Mouse (Mus musculus) CD4-positive, CD25-positive, alpha-beta regulatory T cell, adult 4 months (primary cell): ENCODE data around the gene Iqsec1. TPM values are rescaled to one million over a fixed set of nuclear protein-coding genes. Genes with fewer than 3 reads are reported as not detected.
"Not testable (repeated sequence)": the region's sequence is repeated elsewhere in the genome, so short reads cannot be mapped to it uniquely, and the experiment has no call there.

ENCODE experiments used
- ATAC-seq: one replicate; pipeline ENCODE4 v1.8.0; 2017
- polyA plus RNA-seq, 2 experiments: library from polyadenylated mRNA; unstranded; fragments of 100-300 nt; shearing (Covaris generic); gene quantifications; one replicate each; pipeline ENCODE4 v1.2.1; 2017

Iqsec1 gene
- polyA plus RNA-seq, 2 experiments from 2014 or later = 6.6 to 8.9 TPM

GRCm38 (mm10) chr6:90650634-90651033 lies 337.9 kb downstream of the Iqsec1 start:
- ATAC-seq = no peak

GRCm38 (mm10) chr6:90649279-90649678 lies 339.2 kb downstream of the Iqsec1 start:
- no peak for ATAC-seq

- ATAC-seq = no peak
Observed at GRCm38 (mm10) chr6:90648391-90648790, 340.1 kb downstream of the Iqsec1 start.

GRCm38 (mm10) chr6:90644965-90645364 lies 343.5 kb downstream of the Iqsec1 start:
- ATAC-seq = no peak

DNA sequence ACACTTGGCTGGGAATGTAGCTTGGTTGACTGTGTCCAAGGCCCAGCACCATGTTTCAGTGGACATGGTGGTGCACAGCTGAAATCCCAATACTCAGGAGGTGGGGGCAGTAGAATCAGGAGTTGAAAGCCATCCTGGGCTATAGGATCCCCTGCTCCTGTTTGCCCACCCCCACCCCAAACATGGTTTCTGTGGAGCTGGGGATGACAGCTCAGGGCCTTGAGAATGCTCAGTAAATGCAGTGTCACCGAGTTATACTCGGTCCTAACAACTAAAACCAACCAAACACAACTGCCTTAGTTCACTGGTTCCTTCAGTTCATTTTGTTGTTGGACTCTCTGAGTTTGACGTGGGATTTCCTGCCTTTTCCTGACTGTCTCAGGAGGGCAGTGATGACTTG lies 345.4 kb downstream of the Iqsec1 start:
- no peak for ATAC-seq

GRCm38 (mm10) chr6:90635611-90636010 lies 352.9 kb downstream of the Iqsec1 start:
- ATAC-seq = no peak

GRCm38 (mm10) chr6:90635081-90635480 lies 353.4 kb downstream of the Iqsec1 start:
- no peak for ATAC-seq

GRCm38 (mm10) chr6:90632526-90632925 lies 356.0 kb downstream of the Iqsec1 start:
- ATAC-seq = not testable (repeated sequence)

DNA sequence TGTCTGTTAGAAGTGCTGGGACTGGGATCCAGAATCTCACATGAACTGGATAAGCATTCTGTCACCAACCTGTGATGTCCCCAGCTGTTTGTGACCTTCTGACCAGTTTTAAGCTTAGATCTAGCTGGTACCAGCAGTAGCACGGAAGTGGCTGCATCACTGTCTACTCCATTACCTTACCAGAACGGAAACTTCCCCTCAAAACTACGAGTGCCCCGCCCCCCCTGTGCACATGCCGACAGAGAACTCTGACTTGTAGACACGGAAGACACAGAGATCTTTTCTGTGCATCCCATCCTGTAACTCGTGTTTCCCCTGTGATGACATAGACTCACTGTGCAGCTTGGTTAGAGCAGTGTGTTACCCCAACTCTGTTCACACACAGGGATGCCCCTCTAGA lies 358.1 kb downstream of the Iqsec1 start:
- ATAC-seq = peak; percentile 74

- peak; percentile 67 for ATAC-seq
Observed at GRCm38 (mm10) chr6:90629506-90629905, 359.0 kb downstream of the Iqsec1 start.

DNA sequence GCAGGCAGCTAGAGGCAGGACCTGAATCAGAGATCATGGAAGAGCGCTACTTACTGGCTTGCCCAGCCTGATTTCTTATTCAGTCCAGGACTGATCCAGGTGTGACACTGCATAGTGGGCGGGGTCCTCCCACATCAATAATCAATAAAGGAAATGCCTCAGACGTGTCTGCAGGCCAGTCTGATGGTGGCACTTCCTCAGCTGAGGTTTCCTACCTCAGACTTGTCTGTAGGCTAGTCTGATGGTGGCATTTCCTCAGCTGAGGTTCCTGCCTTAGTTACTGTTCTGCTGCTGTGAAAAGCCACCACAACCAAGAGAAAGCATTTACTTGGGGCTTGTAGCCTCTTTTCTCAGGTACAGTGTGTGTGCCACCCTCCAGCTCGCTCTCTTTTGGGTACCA lies 360.9 kb downstream of the Iqsec1 start:
- peak; percentile 44 for ATAC-seq

DNA sequence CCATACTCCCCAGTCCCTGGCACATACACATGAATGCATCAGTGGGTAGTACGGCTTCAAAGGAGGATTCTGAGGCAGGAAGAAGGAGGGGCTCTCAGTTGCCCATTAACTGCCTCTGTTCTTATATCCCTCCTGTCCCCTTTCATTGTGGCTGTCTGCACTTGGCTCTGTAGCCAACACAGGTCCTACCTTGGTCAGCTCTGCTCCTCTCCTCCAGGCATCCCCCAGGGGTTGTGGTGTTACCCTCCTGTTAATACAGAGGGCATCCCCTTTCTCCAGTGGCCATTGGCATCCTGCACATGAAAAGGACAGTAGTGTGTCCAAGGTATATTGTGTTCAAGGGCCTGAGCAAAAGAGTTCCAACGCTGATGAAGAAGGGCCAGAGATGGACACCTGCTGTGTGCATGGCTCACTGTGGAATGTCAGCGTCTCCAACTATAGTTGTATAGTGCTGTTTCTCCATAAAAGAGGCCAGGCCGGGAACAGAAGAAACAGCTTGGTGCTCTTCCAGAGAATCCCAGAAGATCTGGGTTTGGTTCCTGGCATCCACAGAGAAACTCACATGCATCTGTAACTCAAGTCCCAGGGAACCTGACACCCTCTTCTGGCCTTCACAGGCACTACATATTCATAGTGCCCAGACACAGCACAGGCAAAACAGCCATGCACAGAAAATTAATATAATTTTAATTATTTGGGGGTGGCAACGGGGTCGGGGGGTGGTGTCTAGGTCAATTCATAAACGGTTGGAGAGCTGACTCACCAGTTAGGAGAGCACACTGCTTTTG lies 363.1 kb downstream of the Iqsec1 start:
- ATAC-seq = no peak

DNA sequence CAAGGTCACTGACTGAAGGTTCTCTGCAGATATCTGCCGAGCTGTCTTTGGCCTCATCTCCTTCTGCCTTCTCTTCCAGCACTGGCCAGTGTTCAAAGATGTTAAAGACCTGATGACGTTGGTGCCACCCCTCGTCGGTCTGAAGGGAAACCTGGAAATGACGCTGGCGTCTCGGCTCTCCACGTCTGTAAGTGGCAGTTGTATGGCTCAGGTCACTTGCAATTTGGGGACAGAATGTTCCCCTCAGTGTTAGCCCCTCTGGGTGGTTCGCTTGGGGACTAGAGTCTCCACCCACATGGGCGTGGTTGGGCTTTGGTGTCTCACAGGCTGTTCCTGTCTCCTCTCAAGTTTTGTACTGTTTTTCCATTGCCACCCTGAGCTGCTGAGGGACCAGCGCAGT lies 363.8 kb downstream of the Iqsec1 start:
- no peak for ATAC-seq

DNA sequence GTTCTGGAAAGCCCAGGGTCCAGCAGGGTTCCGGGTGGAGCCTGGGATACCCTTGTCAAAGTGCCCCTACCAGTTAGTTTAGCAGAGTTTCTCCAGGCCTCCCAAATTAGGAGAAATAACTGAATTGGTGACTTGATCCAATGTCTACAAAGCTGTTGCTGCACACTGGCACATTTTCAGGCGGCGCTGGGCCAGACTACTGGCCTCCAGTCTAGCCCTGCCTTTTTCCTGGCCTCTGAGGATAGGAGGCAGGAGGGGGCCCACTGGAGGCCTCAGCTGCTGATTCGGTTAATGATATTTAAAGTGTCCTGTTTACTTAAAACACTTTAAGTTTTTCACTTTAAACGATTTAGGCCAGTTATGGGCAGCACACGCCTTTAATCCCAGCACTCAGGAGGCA lies 364.3 kb downstream of the Iqsec1 start:
- no peak for ATAC-seq

- ATAC-seq = no peak
Observed at GRCm38 (mm10) chr6:90623456-90623836, 365.0 kb downstream of the Iqsec1 start.

DNA sequence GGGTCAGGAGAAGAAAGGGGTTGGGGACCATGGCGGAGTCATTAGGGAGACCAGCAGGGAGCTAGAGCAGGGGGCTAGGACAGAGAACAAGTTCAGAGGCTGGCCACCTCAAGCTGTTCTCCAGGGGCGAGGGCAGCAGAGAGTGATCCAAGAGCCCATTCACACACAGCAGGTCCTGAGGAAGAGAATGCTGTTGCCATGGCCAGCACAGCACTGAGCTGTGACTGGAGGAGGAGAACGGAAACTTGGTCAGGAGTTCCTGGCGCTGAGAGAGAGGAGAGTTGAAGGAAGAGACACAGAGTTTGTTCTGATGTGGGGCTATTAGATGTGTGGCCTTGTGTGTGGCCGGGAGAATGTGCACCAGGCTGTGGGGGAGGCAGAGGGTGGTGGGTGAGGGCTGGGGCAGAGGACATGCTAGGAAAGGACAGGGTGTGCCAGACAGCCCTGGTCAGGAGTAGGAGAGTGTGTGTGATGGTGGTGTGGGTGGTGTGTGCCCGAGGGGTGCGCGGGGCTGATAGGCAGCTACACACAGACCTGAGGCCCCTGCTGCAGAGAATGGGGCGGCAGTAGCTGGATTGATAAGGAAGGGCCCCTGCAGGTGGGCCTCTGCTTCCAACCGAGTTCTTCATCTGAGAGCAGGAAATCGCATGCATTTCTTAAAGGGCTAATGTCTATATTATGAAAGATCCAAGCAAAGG lies 365.6 kb downstream of the Iqsec1 start:
- ATAC-seq = no peak

DNA sequence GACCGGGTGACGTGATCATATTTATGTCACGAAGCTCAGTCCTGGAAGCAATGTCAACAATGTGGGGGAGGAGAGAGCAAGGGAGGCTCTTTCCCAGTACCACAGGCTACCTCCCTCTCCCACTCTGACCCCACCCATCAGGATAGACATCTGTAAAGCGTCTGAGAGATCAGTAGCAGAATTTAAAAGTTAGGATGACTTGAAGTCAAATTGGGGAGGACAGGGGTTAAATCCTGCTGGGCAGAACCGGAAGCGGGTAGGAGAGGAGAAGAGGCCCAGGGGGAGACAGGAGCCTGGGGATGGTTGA lies 366.9 kb downstream of the Iqsec1 start:
- ATAC-seq = no peak

DNA sequence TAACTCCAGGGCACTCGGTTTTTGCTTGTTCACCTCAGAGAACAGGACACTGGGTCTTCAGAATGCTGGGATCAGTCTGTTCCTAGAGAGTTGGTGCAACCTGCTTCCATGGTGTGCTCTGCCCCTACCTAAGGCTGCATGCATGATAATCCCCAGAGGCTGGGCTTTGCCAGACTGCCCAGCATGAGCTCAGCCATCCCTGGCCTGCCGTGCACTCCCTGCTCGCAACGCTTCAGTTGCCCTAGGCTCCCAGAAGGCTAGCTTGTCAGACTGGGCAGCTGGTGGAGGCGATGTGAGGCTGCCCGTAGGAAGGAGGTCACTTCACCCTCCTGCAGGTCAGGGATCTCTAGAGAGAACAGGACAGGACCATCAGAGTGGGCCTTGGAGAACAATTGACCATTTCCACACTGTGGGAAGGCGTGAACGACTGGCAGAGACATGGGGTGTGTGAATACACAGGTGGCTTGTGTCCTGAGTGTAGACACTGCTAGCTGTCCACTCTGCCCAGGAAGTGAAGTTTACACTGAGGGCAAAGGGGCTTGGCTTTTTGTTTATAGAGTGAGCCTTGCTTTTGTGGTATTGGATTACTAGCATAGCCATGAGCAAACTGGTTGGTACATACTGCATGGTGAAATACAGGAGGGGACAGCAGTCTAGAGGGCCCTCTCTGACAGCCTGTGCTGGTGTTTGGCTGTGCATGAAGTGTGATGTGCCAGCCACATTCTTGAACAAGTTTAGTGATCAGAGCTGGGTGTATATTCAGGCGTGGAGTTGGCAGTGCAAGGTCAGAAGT lies 367.5 kb downstream of the Iqsec1 start:
- no peak for ATAC-seq

GRCm38 (mm10) chr6:90619936-90620335 lies 368.5 kb downstream of the Iqsec1 start:
- ATAC-seq = no peak

- no peak for ATAC-seq
Observed at GRCm38 (mm10) chr6:90618821-90619636, 369.5 kb downstream of the Iqsec1 start.

DNA sequence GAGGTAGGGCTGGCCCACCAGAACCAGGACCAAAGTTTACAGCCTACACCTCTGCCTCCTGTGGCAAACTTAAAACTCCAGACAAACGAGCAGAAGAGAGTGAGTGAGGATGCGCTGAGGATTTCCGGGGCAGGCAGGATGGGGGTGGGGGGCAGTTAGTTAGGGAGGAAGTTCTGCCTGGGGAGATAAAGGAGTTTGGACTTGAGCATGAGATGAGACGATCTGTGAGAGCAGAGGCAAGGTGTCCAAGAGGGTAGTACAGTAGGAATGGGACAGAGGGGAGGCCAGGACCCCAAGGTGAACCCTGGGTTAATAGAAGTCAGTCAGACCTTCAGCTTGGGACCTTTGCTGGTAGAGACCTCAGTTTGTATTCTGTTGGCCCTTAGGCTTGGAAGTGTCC lies 370.2 kb downstream of the Iqsec1 start:
- ATAC-seq = peak; percentile 75

GRCm38 (mm10) chr6:90616481-90616880 lies 372.0 kb downstream of the Iqsec1 start:
- no peak for ATAC-seq

DNA sequence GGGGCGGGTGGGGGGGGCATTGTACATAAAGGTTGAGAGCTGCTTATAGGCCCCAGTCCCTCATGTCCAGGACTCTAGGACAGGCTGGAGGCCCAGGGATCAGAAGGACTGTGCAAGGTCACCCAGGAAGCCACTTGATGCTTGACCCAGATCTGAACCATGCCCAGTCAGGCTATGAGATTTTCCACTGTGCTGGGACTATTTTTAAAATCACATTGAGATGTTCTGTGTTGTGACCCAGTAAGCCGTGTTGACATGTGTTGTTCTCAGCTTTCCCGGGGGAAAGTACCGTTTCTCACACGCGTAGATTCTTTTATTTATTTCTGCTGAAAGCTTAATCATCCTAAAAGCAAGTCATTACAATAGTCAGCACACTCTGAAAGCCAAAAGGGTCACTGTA lies 372.5 kb downstream of the Iqsec1 start:
- ATAC-seq = peak; percentile 62
